Mouse (Mus musculus) macrophage (primary cell): ENCODE results near the gene Sgtb. TPM values are rescaled to one million over a fixed set of nuclear protein-coding genes. Genes with fewer than 3 reads are reported as not detected.

Experiments
- H3K27ac ChIP-seq: fragments of 350-480 bp; formaldehyde crosslinking; 2 replicates; pipeline ENCODE4 v1.9.0; 2021
- H3K36me3 ChIP-seq: fragments of 350-480 bp; formaldehyde crosslinking; 2 replicates; pipeline ENCODE4 v1.9.0; 2021; ENCODE audit errors: inconsistent target
- H3K4me3 ChIP-seq: fragments of 350-480 bp; formaldehyde crosslinking; 2 replicates; pipeline ENCODE4 v1.9.0; 2021; ENCODE audit errors: inconsistent target
- H3K79me2 ChIP-seq: fragments of 350-480 bp; formaldehyde crosslinking; 2 replicates; pipeline ENCODE4 v1.9.0; 2021; ENCODE audit errors: inconsistent target
- WGBS: methylation state at CpG from one replicate; pipeline ENCODE4 v1.1.7; 2026; ENCODE audit warnings: inconsistent platforms; ENCODE audit not compliant: missing documents; 5-methylcytosine and 5-hydroxymethylcytosine counted together
- polyA plus RNA-seq: library from polyadenylated mRNA; stranded (reverse); fragments of 250-400 nt; gene quantifications from 3 replicates; pipeline ENCODE4 v1.2.4, GENCODE M21; 2018; ENCODE audit warnings: inconsistent platforms
- total RNA-seq, 78 experiments: library from RNA; depleted of rRNA; stranded (reverse); fragments of 250-400 nt; gene quantifications; 1 replicate in 9 of 78; 2 replicates in 24 of 78; 3 replicates in 43 of 78; 4 replicates in 2 of 78; pipeline ENCODE4 v1.2.4; 2018; ENCODE audit warnings: inconsistent platforms in 56 of 78

The Sgtb gene
- total RNA-seq (2018; cell fraction: chromatin; rRNA removed), result 1 to 10 TPM in 18 of 26 experiments, under 1 TPM in 3, not detected in 5; 0.33 to 3.2 (median 2.0) TPM
- total RNA-seq (2018; cell fraction: cytosol; rRNA removed), result 1 to 10 TPM in 24 of 26 experiments, under 1 TPM in 2; 0.96 to 2.6 (median 1.6) TPM
- 1 to 10 TPM in 18 of 26 experiments, under 1 TPM in 8; 0.42 to 3.4 (median 1.4) TPM for total RNA-seq (2018; cell fraction: nucleus; rRNA removed)
- polyA plus RNA-seq, result 1.2 to 2.8 TPM (median 1.9 TPM) in 3 replicates

GRCm38 (mm10) chr13:104109288-104109815 lies at the start of gene Sgtb, which contains the start of gene Nln:
Sgtb (plus strand) TSS chr13:104109741.
Nln (minus strand) TSS chr13:104109614.
- Histone ChIP-seq H3K27ac (peak within 1 kb of the TSS; percentile 59), H3K79me2 (peaks cover 36% of the 10 kb centered on the region; the same call in 1 of the 2 replicates), H3K4me3 (peak within 1 kb of the TSS; percentile 96), H3K36me3 (no peaks in the 10 kb centered on the region)
- WGBS, result under 1% methylated on average over 36 of the region's 44 CpGs

- H3K27ac ChIP-seq, result no peak overlapping the region
- H3K4me3 ChIP-seq, result no peak overlapping the region
- no peaks in the 10 kb centered on the region for H3K79me2 ChIP-seq
- WGBS, result 92% methylated on average over 1 of the region's 1 CpGs
- peaks cover 15% of the 10 kb centered on the region; the same call in 1 of the 2 replicates for H3K36me3 ChIP-seq
These were observed 49.3 kb upstream of the Sgtb start for GRCm38 (mm10) chr13:104060231-104060630.

- peaks cover 11% of the 10 kb centered on the region; the same call in 1 of the 2 replicates for H3K36me3 ChIP-seq
- no peaks in the 10 kb centered on the region for H3K79me2 ChIP-seq
- WGBS, result 100% methylated on average over 2 of the region's 2 CpGs
These were observed 47.4 kb upstream of the Sgtb start for GRCm38 (mm10) chr13:104061975-104062750.

GRCm38 (mm10) chr13:104063061-104063460 lies 46.5 kb upstream of the Sgtb start:
- Histone ChIP-seq H3K36me3 (peaks cover 13% of the 10 kb centered on the region; the same call in 1 of the 2 replicates), H3K4me3 (no peak overlapping the region), H3K79me2 (no peaks in the 10 kb centered on the region), H3K27ac (no peak overlapping the region)
- WGBS, result 91% methylated on average over 9 of the region's 9 CpGs

More at GRCm38 (mm10) chr13:104061975-104062750, 47.4 kb upstream of the Sgtb start:
- H3K27ac ChIP-seq, result no peak overlapping the region
- no peak overlapping the region for H3K4me3 ChIP-seq

- WGBS, result 95% methylated on average over 2 of the region's 2 CpGs
- Histone ChIP-seq H3K4me3 (no peak overlapping the region), H3K36me3 (peaks cover 33% of the 10 kb centered on the region), H3K27ac (no peak overlapping the region), H3K79me2 (no peaks in the 10 kb centered on the region)
These were observed 43.7 kb upstream of the Sgtb start for GRCm38 (mm10) chr13:104065649-104066347.

- WGBS, result 93% methylated on average over 11 of the region's 11 CpGs
- Histone ChIP-seq H3K79me2 (no peaks in the 10 kb centered on the region), H3K36me3 (peaks cover 34% of the 10 kb centered on the region), H3K4me3 (no peak overlapping the region), H3K27ac (no peak overlapping the region)
These were observed 40.3 kb upstream of the Sgtb start for GRCm38 (mm10) chr13:104069216-104069615.

GRCm38 (mm10) chr13:104070703-104071102 lies 38.8 kb upstream of the Sgtb start:
- H3K27ac ChIP-seq, result no peak overlapping the region
- 63% methylated on average over 3 of the region's 3 CpGs for WGBS
- peaks cover 34% of the 10 kb centered on the region for H3K36me3 ChIP-seq
- H3K4me3 ChIP-seq, result no peak overlapping the region
- no peaks in the 10 kb centered on the region for H3K79me2 ChIP-seq

- Histone ChIP-seq H3K4me3 (no peak overlapping the region), H3K36me3 (peaks cover 34% of the 10 kb centered on the region), H3K79me2 (no peaks in the 10 kb centered on the region), H3K27ac (no peak overlapping the region)
- WGBS, result 92% methylated on average over 9 of the region's 9 CpGs
These were observed 37.2 kb upstream of the Sgtb start for GRCm38 (mm10) chr13:104072351-104072750.

GRCm38 (mm10) chr13:104074230-104074629 lies 35.3 kb upstream of the Sgtb start:
- WGBS, result 90% methylated on average over 8 of the region's 8 CpGs

GRCm38 (mm10) chr13:104074731-104075130 lies 34.8 kb upstream of the Sgtb start:
- peaks cover 15% of the 10 kb centered on the region; the same call in 1 of the 2 replicates for H3K36me3 ChIP-seq
- H3K4me3 ChIP-seq, result no peak overlapping the region
- WGBS, result 22% methylated on average over 10 of the region's 10 CpGs
- no peak overlapping the region for H3K27ac ChIP-seq
- H3K79me2 ChIP-seq, result no peaks in the 10 kb centered on the region

More at GRCm38 (mm10) chr13:104074230-104074629, 35.3 kb upstream of the Sgtb start:
- Histone ChIP-seq H3K36me3 (peaks cover 20% of the 10 kb centered on the region), H3K79me2 (no peaks in the 10 kb centered on the region), H3K27ac (no peak overlapping the region), H3K4me3 (no peak overlapping the region)

- peaks cover 8% of the 10 kb centered on the region; the same call in 1 of the 2 replicates for H3K36me3 ChIP-seq
- no peak overlapping the region for H3K4me3 ChIP-seq
- no peaks in the 10 kb centered on the region for H3K79me2 ChIP-seq
- no peak overlapping the region for H3K27ac ChIP-seq
- 94% methylated on average over 6 of the region's 6 CpGs for WGBS
These were observed 32.5 kb upstream of the Sgtb start for GRCm38 (mm10) chr13:104076993-104077392.

GRCm38 (mm10) chr13:104082504-104082903 lies 27.0 kb upstream of the Sgtb start:
- 91% methylated on average over 7 of the region's 7 CpGs for WGBS

GRCm38 (mm10) chr13:104084600-104084999 lies 24.9 kb upstream of the Sgtb start:
- Histone ChIP-seq H3K4me3 (no peak overlapping the region), H3K79me2 (no peaks in the 10 kb centered on the region; the same call in 1 of the 2 replicates), H3K36me3 (no peaks in the 10 kb centered on the region), H3K27ac (no peak overlapping the region)
- 100% methylated on average over 2 of the region's 2 CpGs for WGBS

More at GRCm38 (mm10) chr13:104082504-104082903, 27.0 kb upstream of the Sgtb start:
- H3K36me3 ChIP-seq, result no peaks in the 10 kb centered on the region
- no peak overlapping the region for H3K4me3 ChIP-seq
- no peaks in the 10 kb centered on the region; the same call in 1 of the 2 replicates for H3K79me2 ChIP-seq
- no peak overlapping the region for H3K27ac ChIP-seq

- 0% methylated on average over 1 of the region's 1 CpGs for WGBS
- H3K4me3 ChIP-seq, result no peak overlapping the region
- H3K27ac ChIP-seq, result no peak overlapping the region
- H3K36me3 ChIP-seq, result no peaks in the 10 kb centered on the region
- no peaks in the 10 kb centered on the region; the same call in 1 of the 2 replicates for H3K79me2 ChIP-seq
These were observed 20.2 kb upstream of the Sgtb start for GRCm38 (mm10) chr13:104089387-104089786.
